Mouse (Mus musculus): ENCODE measurements around the gene Elf4. TPM values are rescaled to one million over a fixed set of nuclear protein-coding genes. Genes with fewer than 3 reads are reported as not detected.
A peak's percentile ranks its signal among the peaks of the same experiment; 100 is the strongest.

The Elf4 gene
- total and polyA plus RNA-seq, 3 experiments = 4.5 to 7.6 (median 5.0) TPM

DNA sequence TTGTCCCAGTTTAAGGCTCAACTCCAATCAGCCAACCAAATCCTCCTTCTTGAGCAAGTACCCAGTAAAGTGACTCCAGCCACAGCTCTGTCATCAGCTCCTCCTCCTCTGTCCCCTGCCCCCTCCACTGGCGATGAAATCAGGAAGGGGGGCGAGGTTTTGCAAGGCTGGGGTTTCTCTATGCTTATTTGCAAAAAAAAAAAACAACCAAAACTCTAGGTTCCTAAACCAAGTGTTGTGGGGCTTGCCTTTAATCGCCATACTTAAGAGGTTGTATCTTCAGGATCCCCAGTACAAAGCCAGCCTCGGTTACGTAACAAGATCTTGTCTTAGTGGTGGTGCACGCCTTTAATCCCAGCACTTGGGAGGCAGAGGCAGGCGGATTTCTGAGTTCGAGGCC, 34.3 kb downstream of the Elf4 start:
- H3K27me3 ChIP-seq (ENCODE audit: control insufficient read depth, insufficient read depth, low read length) = no peaks in the 10 kb centered on the region
- intact Hi-C loops (cut with DNase I) = no loop called here
- no peak overlapping the region for H3K9ac ChIP-seq (ENCODE audit: low read depth, low read length)
- peaks cover 19% of the 10 kb centered on the region for H3K4me1 ChIP-seq (ENCODE audit: control insufficient read depth, insufficient read depth, low read length)
- TF ChIP-seq CTCF (IDR thresholded peaks at IDR 0.05) (no peak), POLR2A (IDR thresholded peaks at IDR 0.05; ENCODE audit: insufficient read depth, low read depth, low read length) (no peak), EP300 (IDR thresholded peaks at IDR 0.05; ENCODE audit: insufficient read depth, low read depth, low read length) (no peak)
- no peak for DNase-seq
- H3K27ac ChIP-seq = peak overlapping the region; percentile 45; the same call in 1 of the 2 replicates
- no peaks in the 10 kb centered on the region for H3K79me2 ChIP-seq (replicated peaks; ENCODE audit: control insufficient read depth, insufficient read depth, low read length)
- no peaks in the 10 kb centered on the region; the same call in 1 of the 2 replicates for H3K36me3 ChIP-seq (ENCODE audit: control insufficient read depth, insufficient read depth, low read length)
- no peak overlapping the region for H3K4me3 ChIP-seq
- WGBS = 63% methylated on average over 8 of the region's 8 CpGs

DNA sequence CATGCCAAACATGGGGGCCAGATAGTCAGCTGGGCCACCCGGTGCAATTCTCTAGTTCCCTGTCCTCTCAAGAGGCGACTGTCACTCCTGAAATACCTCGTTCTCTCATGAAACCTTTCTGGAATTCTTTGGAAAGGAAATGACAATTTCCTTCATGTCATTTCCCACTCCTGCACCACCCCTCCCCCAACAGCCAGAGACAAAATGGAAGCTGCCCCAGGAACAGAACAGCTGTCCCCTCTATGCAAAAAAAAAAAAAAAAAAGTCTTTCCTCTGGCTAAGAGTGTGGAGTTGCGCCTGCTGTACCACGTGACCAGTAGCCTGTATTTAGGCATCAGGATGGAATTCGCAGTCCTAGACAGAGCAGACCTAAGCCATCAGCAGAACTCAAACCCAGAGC, 34.7 kb downstream of the Elf4 start:
- peak; percentile 78; the same call in 1 of the 2 replicates for TF ChIP-seq EP300 (IDR thresholded peaks at IDR 0.05; ENCODE audit: insufficient read depth, low read depth, low read length)
- TF ChIP-seq POLR2A (IDR thresholded peaks at IDR 0.05; ENCODE audit: insufficient read depth, low read depth, low read length) = peak; percentile 61
- no peak for TF ChIP-seq CTCF (IDR thresholded peaks at IDR 0.05)
- no peaks in the 10 kb centered on the region for H3K79me2 ChIP-seq (replicated peaks; ENCODE audit: control insufficient read depth, insufficient read depth, low read length)
- intact Hi-C loops (cut with DNase I) = no loop called here
- DNase-seq = peak in 1 of 2 experiments; percentile 47
- H3K4me1 ChIP-seq (ENCODE audit: control insufficient read depth, insufficient read depth, low read length) = peaks cover 23% of the 10 kb centered on the region
- no peak overlapping the region for H3K9ac ChIP-seq (ENCODE audit: low read depth, low read length)
- WGBS = 36% methylated on average over 6 of the region's 6 CpGs
- no peaks in the 10 kb centered on the region for H3K27me3 ChIP-seq (ENCODE audit: control insufficient read depth, insufficient read depth, low read length)
- no peak overlapping the region for H3K4me3 ChIP-seq
- no peaks in the 10 kb centered on the region; the same call in 1 of the 2 replicates for H3K36me3 ChIP-seq (ENCODE audit: control insufficient read depth, insufficient read depth, low read length)
- H3K27ac ChIP-seq = peak overlapping the region; percentile 75

DNA sequence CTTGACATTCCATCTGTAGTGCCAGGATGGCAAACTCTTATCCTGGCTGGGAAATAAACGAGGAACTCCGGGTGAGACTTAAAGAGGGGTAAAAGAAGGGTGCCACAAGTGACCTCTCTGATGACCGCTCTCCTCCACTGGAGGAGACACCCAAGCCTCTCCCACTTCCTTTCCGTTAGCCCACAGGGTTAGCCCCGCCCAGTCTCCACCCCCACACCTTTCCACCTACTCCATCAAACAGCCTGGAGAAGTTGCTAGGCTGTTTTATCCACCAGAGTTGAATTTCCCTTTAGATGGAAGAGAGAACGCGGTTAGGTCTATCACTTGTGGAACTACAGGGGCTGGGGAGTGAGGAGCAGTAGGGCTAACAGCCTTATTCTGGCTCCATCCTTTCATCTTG, 37.7 kb downstream of the Elf4 start:
- no peak overlapping the region for H3K4me3 ChIP-seq
- H3K79me2 ChIP-seq (replicated peaks; ENCODE audit: control insufficient read depth, insufficient read depth, low read length) = no peaks in the 10 kb centered on the region
- H3K27me3 ChIP-seq (ENCODE audit: control insufficient read depth, insufficient read depth, low read length) = no peaks in the 10 kb centered on the region
- H3K27ac ChIP-seq = peak overlapping the region; percentile 53
- TF ChIP-seq EP300 (IDR thresholded peaks at IDR 0.05; ENCODE audit: insufficient read depth, low read depth, low read length) (no peak), CTCF (IDR thresholded peaks at IDR 0.05) (no peak), POLR2A (IDR thresholded peaks at IDR 0.05; ENCODE audit: insufficient read depth, low read depth, low read length) (no peak)
- peak in 1 of 2 experiments; percentile 39 for DNase-seq
- WGBS = 52% methylated on average over 7 of the region's 7 CpGs
- no peaks in the 10 kb centered on the region; the same call in 1 of the 2 replicates for H3K36me3 ChIP-seq (ENCODE audit: control insufficient read depth, insufficient read depth, low read length)
- intact Hi-C loops (cut with DNase I) = loop anchor here (2.0 kb wide), 1 partner anchor 30 kb away; no protein-coding TSS in a partner anchor
- peak overlapping the region; percentile 36; the same call in 1 of the 2 replicates for H3K9ac ChIP-seq (ENCODE audit: low read depth, low read length)
- H3K4me1 ChIP-seq (ENCODE audit: control insufficient read depth, insufficient read depth, low read length) = peaks cover 25% of the 10 kb centered on the region

DNA sequence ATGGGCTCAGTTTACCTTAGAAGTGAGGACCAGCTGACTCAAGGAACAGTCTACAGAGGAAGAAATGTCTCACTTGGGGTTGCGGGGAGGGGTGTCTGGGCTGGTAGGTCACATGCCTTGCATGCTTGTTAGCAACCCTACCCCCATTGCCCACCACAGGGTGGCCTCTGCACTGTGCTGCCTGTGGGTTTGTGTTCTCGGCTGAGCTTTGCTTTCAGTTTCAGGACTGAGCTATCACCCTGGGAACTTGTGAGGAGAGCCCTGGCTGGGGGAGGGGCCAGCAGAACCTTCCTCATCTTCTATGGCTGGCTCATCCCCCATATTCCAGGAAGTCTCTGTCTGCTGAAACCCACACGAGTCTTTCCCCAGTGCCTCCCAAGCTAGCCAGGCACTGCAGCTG, 38.3 kb downstream of the Elf4 start:
- DNase-seq = peak; percentile 61 to 64
- no peaks in the 10 kb centered on the region for H3K27me3 ChIP-seq (ENCODE audit: control insufficient read depth, insufficient read depth, low read length)
- no peaks in the 10 kb centered on the region for H3K79me2 ChIP-seq (replicated peaks; ENCODE audit: control insufficient read depth, insufficient read depth, low read length)
- no peak overlapping the region for H3K9ac ChIP-seq (ENCODE audit: low read depth, low read length)
- intact Hi-C loops (cut with DNase I) = loop anchor here (2.0 kb wide), 1 partner anchor 30 kb away; no protein-coding TSS in a partner anchor
- WGBS = 52% methylated on average over 3 of the region's 3 CpGs
- no peak overlapping the region for H3K4me3 ChIP-seq
- no peak for TF ChIP-seq POLR2A (IDR thresholded peaks at IDR 0.05; ENCODE audit: insufficient read depth, low read depth, low read length)
- peak; percentile 20; the same call in 1 of the 2 replicates for TF ChIP-seq CTCF (IDR thresholded peaks at IDR 0.05)
- H3K27ac ChIP-seq = peak overlapping the region; percentile 53
- H3K4me1 ChIP-seq (ENCODE audit: control insufficient read depth, insufficient read depth, low read length) = peaks cover 23% of the 10 kb centered on the region
- H3K36me3 ChIP-seq (ENCODE audit: control insufficient read depth, insufficient read depth, low read length) = no peaks in the 10 kb centered on the region; the same call in 1 of the 2 replicates

DNA sequence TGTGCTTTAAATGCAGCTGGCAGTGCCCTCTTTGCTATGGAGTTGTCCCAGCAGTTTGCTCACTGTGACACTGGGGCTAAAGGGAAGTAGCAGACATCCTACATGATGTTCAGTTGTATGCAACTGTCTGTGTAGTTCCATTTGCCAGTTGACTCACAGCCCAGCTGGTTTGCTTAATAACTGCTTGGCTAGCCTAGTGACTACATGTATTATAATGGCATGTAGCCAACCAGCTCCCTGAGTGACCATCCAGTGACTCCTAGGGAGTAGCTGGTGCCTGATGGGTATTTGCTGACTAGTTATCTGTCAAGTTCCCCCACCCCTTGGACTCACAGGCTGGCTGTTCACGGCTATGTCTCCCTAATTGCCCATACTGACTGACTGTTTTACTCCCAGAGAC, 39.3 kb downstream of the Elf4 start:
- Histone ChIP-seq H3K27ac (no peak overlapping the region), H3K36me3 (ENCODE audit: control insufficient read depth, insufficient read depth, low read length) (no peaks in the 10 kb centered on the region; the same call in 1 of the 2 replicates), H3K79me2 (replicated peaks; ENCODE audit: control insufficient read depth, insufficient read depth, low read length) (no peaks in the 10 kb centered on the region), H3K4me1 (ENCODE audit: control insufficient read depth, insufficient read depth, low read length) (peaks cover 23% of the 10 kb centered on the region), H3K27me3 (ENCODE audit: control insufficient read depth, insufficient read depth, low read length) (no peaks in the 10 kb centered on the region), H3K9ac (ENCODE audit: low read depth, low read length) (no peak overlapping the region), H3K4me3 (no peak overlapping the region)
- TF ChIP-seq POLR2A (IDR thresholded peaks at IDR 0.05; ENCODE audit: insufficient read depth, low read depth, low read length) (no peak), CTCF (IDR thresholded peaks at IDR 0.05) (no peak), EP300 (IDR thresholded peaks at IDR 0.05; ENCODE audit: insufficient read depth, low read depth, low read length) (no peak)
- DNase-seq = peak in 1 of 2 experiments; percentile 20
- 43% methylated on average over 1 of the region's 1 CpGs for WGBS
- intact Hi-C loops (cut with DNase I) = loop anchor here (1.0 to 2.0 kb wide), 3 partner anchors 31 to 109 kb away; partner anchors contain the start of gene Elf4

DNA sequence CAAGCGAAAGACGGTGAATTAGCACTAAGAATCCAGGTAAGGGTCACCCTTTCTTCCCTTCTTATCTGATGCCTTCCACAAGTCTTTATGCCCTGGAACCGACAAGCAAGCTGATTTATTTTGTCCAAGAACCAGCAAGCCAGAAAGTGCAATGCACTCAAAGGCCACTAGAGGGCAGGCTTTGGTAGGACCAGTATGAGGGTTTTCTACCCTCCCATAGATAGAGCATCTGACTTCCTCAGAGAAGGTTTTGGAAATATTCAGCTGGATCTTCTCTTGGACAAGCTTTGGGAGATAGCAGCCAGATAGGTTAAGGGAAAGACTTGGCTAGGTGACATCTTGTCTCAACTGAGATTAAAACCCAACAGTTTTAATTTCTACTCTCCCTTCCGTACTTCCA, 39.9 kb downstream of the Elf4 start:
- peak; percentile 67 to 76 for DNase-seq
- Histone ChIP-seq H3K27ac (no peak overlapping the region), H3K79me2 (replicated peaks; ENCODE audit: control insufficient read depth, insufficient read depth, low read length) (no peaks in the 10 kb centered on the region), H3K4me3 (no peak overlapping the region), H3K9ac (ENCODE audit: low read depth, low read length) (no peak overlapping the region), H3K27me3 (ENCODE audit: control insufficient read depth, insufficient read depth, low read length) (no peaks in the 10 kb centered on the region), H3K4me1 (ENCODE audit: control insufficient read depth, insufficient read depth, low read length) (peaks cover 20% of the 10 kb centered on the region), H3K36me3 (ENCODE audit: control insufficient read depth, insufficient read depth, low read length) (no peaks in the 10 kb centered on the region; the same call in 1 of the 2 replicates)
- intact Hi-C loops (cut with DNase I) = loop anchor here (1.0 to 2.0 kb wide), 2 partner anchors 40 to 109 kb away; partner anchors contain the start of gene Elf4
- no peak for TF ChIP-seq POLR2A (IDR thresholded peaks at IDR 0.05; ENCODE audit: insufficient read depth, low read depth, low read length)
- TF ChIP-seq EP300 (IDR thresholded peaks at IDR 0.05; ENCODE audit: insufficient read depth, low read depth, low read length) = 0 out of 2 replicates have a peak, but pooled peaks have one; percentile 47
- TF ChIP-seq CTCF (IDR thresholded peaks at IDR 0.05) = peak; percentile 95
- WGBS = 34% methylated on average over 4 of the region's 4 CpGs
